Mouse (Mus musculus) G1E (cell line): ENCODE data around the gene Ednrb. TPM values are rescaled to one million over a fixed set of nuclear protein-coding genes. Genes with fewer than 3 reads are reported as not detected.
"Not testable (repeated sequence)": the region's sequence is repeated elsewhere in the genome, so short reads cannot be mapped to it uniquely, and the experiment has no call there.

ENCODE experiments used
- ATAC-seq: 2 replicates; pipeline ENCODE4 v1.8.0; 2016; ENCODE audit warnings: mild to moderate bottlenecking; ENCODE audit not compliant: insufficient number of reproducible peaks, poor library complexity, low FRiP score, severe bottlenecking; ENCODE audit errors: extremely low read depth
- DNase-seq: peaks from one replicate; pipeline ENCODE4 v3.0.0; 2012; ENCODE audit warnings: low spot score
- H3K27me3 ChIP-seq: 2 replicates; pipeline ENCODE4 v1.6.1; 2012; ENCODE audit warnings: mild to moderate bottlenecking, low read length, inconsistent platforms; ENCODE audit not compliant: insufficient read depth
- H3K36me3 ChIP-seq: replicated peaks from 2 replicates; pipeline ENCODE3; 2012; ENCODE audit warnings: mild to moderate bottlenecking, inconsistent platforms
- H3K4me1 ChIP-seq: 2 replicates; pipeline ENCODE4 v1.6.1; 2012; ENCODE audit warnings: low read depth, low read length, inconsistent platforms, mixed read lengths; ENCODE audit not compliant: insufficient read depth
- H3K4me3 ChIP-seq: 2 replicates; pipeline ENCODE4 v1.5.1; 2012; ENCODE audit warnings: low read depth, mild to moderate bottlenecking, inconsistent platforms, low read length, moderate library complexity, mixed read lengths
- H3K9me3 ChIP-seq: replicated peaks from 2 replicates; pipeline ENCODE4 v1.6.1; 2012; ENCODE audit warnings: inconsistent platforms
- CTCF ChIP-seq: IDR thresholded peaks from 2 replicates; pipeline ENCODE4 v1.5.1; 2012; ENCODE audit warnings: low read depth, low read length, inconsistent platforms, mixed read lengths
- GATA1 ChIP-seq: IDR thresholded peaks from 2 replicates; pipeline ENCODE4 v1.6.1; 2012; ENCODE audit warnings: borderline replicate concordance, low read length, inconsistent platforms, mixed read lengths
- GATA2 ChIP-seq: IDR thresholded peaks from 2 replicates; pipeline ENCODE4 v1.6.1; 2012; ENCODE audit warnings: low read depth, low read length, inconsistent platforms, borderline replicate concordance
- POLR2AphosphoS5 ChIP-seq: IDR thresholded peaks from 2 replicates; pipeline ENCODE4 v1.6.1; 2012; ENCODE audit warnings: low read depth, low read length, inconsistent platforms; ENCODE audit not compliant: insufficient replicate concordance
- TAL1 ChIP-seq: conservative IDR thresholded peaks from 2 replicates; pipeline ENCODE4 v1.6.1; 2012; ENCODE audit warnings: low read depth, low read length, inconsistent platforms, mixed read lengths
- polyA plus RNA-seq: library from polyadenylated mRNA; stranded (reverse); fragments of >175 nt; gene quantifications from 2 replicates; pipeline ENCODE4 v1.2.3, GENCODE M21; 2012
- total RNA-seq, 2 experiments: library from RNA; stranded (forward) in 1 of 2; stranded (reverse) in 1 of 2; fragments of 200-1000 nt in 1 of 2; fragments of >200 nt in 1 of 2; fragmentation: Nextera tagmentation in 1 of 2; gene quantifications; 2 replicates each; pipeline ENCODE4 v1.2.3; 2014 to 2017

Ednrb gene
- total and polyA plus RNA-seq, 3 experiments, result 0.05 TPM; not detected in 2

DNA sequence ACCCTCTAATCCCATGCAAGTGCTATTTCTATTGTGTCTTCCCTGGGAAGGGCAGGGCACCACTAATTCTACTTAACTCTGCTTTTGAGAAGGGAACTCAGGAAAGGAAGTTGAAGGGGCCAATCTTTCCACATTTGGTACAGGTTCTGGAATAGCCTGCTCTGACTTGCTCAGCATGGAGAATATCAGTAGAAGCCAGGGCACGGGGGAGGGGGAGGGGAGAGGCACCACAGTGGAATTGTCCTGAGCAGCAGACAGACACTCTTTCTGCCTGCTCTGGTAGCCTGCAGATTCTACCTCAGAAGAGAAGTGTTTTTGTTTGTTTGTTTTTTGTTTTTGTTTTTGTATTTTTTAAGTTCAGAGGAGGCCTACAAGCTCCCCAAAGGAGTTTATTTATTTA lies 51.5 kb downstream of the Ednrb start:
- ATAC-seq, result no peak
- TF ChIP-seq CTCF (no peak), GATA2 (no peak), POLR2AphosphoS5 (no peak), GATA1 (no peak), TAL1 (no peak)
- H3K4me1 ChIP-seq, result no peaks in the 10 kb centered on the region

GRCm38 (mm10) chr14:103787547-103787946 lies 56.7 kb downstream of the Ednrb start:
- no peak for DNase-seq
- H3K4me3 ChIP-seq, result no peak overlapping the region
- H3K36me3 ChIP-seq, result no peaks in the 10 kb centered on the region
- ATAC-seq, result no peak
- TF ChIP-seq CTCF (no peak), TAL1 (no peak), GATA2 (no peak), POLR2AphosphoS5 (no peak), GATA1 (no peak)
- no peaks in the 10 kb centered on the region for H3K4me1 ChIP-seq
- H3K27me3 ChIP-seq, result no peaks in the 10 kb centered on the region
- peaks cover 33% of the 10 kb centered on the region for H3K9me3 ChIP-seq

More for the DNA sequence above, 51.5 kb downstream of the Ednrb start:
- DNase-seq, result no peak
- no peaks in the 10 kb centered on the region for H3K27me3 ChIP-seq
- no peaks in the 10 kb centered on the region for H3K36me3 ChIP-seq
- H3K9me3 ChIP-seq, result peaks cover 34% of the 10 kb centered on the region
- H3K4me3 ChIP-seq, result no peak overlapping the region

DNA sequence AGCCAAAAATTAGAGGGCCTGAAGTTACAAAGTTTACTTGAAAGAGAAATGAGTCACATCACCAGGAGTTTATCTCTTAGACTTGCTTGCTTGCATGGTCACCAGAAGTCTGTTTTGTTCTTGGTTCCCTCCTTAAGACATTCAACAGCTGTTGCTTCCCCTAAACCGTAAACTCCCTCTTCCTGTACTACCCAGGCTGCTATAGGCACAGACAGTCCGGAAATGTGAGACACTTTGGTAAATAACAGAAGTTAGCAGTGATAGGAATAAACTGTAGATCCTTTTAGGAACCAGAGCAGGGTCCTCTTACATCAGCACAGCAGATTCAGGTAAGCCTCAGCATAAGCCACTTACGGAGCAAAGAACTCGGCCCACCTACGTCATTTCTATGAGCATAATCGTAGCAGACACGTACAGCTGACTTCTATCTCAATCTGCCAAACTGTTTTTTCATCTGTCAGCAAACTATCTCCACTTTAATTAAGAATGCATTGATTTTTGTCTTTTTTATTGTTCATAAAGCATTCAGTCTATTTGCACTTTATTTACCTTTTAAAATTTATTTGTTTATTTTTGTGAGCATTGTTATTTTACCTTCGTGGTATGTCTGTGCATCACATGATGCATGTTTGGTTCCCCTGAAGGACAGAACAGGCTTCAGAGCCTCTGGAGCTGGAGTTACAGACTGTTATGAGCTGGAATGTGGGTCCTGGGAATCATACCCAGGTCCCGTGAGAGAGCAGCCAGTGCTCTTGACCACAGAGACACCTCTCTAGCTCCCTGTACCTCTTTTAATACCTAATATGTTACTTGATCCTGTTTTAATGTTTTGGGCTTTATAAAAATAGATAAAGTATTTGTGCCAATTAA lies 58.9 kb downstream of the Ednrb start:
- H3K4me3 ChIP-seq, result no peak overlapping the region
- no peak for DNase-seq
- ATAC-seq, result no peak
- H3K9me3 ChIP-seq, result peaks cover 29% of the 10 kb centered on the region
- H3K36me3 ChIP-seq, result no peaks in the 10 kb centered on the region
- no peak for TF ChIP-seq POLR2AphosphoS5
- no peak for TF ChIP-seq CTCF
- no peak for TF ChIP-seq GATA2
- no peak for TF ChIP-seq GATA1
- TF ChIP-seq TAL1, result no peak
- no peaks in the 10 kb centered on the region for H3K4me1 ChIP-seq
- no peaks in the 10 kb centered on the region for H3K27me3 ChIP-seq

DNA sequence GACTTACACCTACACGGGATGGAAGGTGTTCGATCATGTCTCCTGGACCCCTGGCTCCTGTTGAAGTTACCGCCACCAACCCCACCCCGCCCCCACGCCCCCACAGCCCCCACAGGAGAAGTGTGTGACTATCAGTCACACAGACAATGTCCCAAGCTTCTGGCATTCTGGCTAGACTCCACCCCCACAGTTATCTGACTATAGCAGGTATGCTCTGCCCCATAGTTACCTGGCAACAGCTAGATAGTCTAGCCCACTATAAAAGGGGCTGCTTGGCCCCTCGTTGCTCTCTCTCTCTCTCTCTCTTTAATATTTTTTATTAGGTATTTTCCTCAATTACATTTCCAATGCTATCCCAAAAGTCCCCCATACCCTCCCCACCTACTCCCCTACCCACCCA lies 63.9 kb downstream of the Ednrb start:
- H3K27me3 ChIP-seq, ATAC-seq, H3K4me1 ChIP-seq, DNase-seq, H3K4me3 ChIP-seq, H3K36me3 ChIP-seq: not testable (repeated sequence)
- H3K9me3 ChIP-seq, result peaks cover 51% of the 10 kb centered on the region

- Histone ChIP-seq H3K9me3 (peaks cover 47% of the 10 kb centered on the region), H3K4me3 (no peak overlapping the region), H3K27me3 (no peaks in the 10 kb centered on the region), H3K36me3 (no peaks in the 10 kb centered on the region), H3K4me1 (no peaks in the 10 kb centered on the region)
- DNase-seq (no peak), ATAC-seq (no peak)
- TF ChIP-seq CTCF (no peak), POLR2AphosphoS5 (no peak), GATA2 (no peak), TAL1 (no peak)
Measured at GRCm38 (mm10) chr14:103779276-103779675, 64.9 kb downstream of the Ednrb start.

DNA sequence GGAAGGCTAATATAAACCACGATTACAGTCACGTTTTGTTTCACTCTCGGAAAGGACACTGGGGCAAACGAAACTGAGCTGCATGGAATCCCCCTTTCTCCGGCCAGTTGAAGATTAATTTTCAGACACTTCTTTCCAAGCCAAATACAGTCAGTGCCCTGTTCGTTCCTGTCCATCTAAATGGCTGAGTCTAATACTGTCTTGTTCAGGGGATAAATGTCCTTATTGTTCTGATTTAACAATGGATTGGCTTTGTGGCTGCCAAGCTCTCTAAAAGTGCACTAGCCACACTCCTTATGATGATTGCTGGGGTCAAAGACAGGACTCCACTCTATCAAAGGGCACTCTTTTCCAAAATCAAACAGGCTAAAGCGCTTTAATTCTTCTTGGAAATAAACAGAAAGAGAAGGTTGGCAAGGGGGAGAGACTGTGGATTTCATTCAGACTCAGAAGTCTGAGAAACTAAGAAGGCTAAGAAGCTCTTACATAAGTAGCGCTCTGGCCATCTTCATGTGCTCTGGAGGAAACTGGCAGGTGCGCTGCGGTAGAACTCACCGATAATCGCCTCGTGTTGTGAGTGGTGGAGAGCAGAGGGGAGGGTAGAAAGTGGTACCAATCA lies 65.6 kb downstream of the Ednrb start:
- no peaks in the 10 kb centered on the region for H3K4me1 ChIP-seq
- no peak overlapping the region for H3K4me3 ChIP-seq
- no peak for TF ChIP-seq TAL1
- TF ChIP-seq GATA2, result no peak
- no peak for TF ChIP-seq GATA1
- TF ChIP-seq CTCF, result no peak
- TF ChIP-seq POLR2AphosphoS5, result no peak
- H3K36me3 ChIP-seq, result no peaks in the 10 kb centered on the region
- ATAC-seq (no peak), DNase-seq (no peak)
- peaks cover 48% of the 10 kb centered on the region for H3K9me3 ChIP-seq
- H3K27me3 ChIP-seq, result no peaks in the 10 kb centered on the region
